Mouse (Mus musculus): ENCODE results near the gene Fars2. TPM values are rescaled to one million over a fixed set of nuclear protein-coding genes. Genes with fewer than 3 reads are reported as not detected.

The Fars2 gene
- polyA plus RNA-seq, 1 experiment from 2014 or later: 26.5 TPM

- no peaks in the 10 kb centered on the region for H3K27me3 ChIP-seq (ENCODE audit: poor library complexity, severe bottlenecking)
- WGBS: 89% methylated on average over 5 of the region's 5 CpGs
- DNase-seq (ENCODE audit: extremely low spot score, low spot score): no peak
- no peak overlapping the region for H3K4me3 ChIP-seq
- no peaks in the 10 kb centered on the region; the same call in 1 of the 2 replicates for H3K9me3 ChIP-seq
- H3K36me3 ChIP-seq (replicated peaks): no peaks in the 10 kb centered on the region
- H3K4me1 ChIP-seq: peaks cover 23% of the 10 kb centered on the region
- no peak overlapping the region for H3K27ac ChIP-seq
Measured at GRCm38 (mm10) chr13:36533071-36533470, 415.9 kb downstream of the Fars2 start.

GRCm38 (mm10) chr13:36533518-36533917, 416.3 kb downstream of the Fars2 start:
- 92% methylated on average over 7 of the region's 7 CpGs for WGBS
- peaks cover 28% of the 10 kb centered on the region for H3K4me1 ChIP-seq
- no peaks in the 10 kb centered on the region; the same call in 1 of the 2 replicates for H3K9me3 ChIP-seq
- DNase-seq (ENCODE audit: extremely low spot score, low spot score): no peak
- no peak overlapping the region for H3K4me3 ChIP-seq
- no peaks in the 10 kb centered on the region for H3K27me3 ChIP-seq (ENCODE audit: poor library complexity, severe bottlenecking)
- no peak overlapping the region for H3K27ac ChIP-seq
- H3K36me3 ChIP-seq (replicated peaks): no peaks in the 10 kb centered on the region

GRCm38 (mm10) chr13:36533966-36534540, 416.8 kb downstream of the Fars2 start:
- peaks cover 29% of the 10 kb centered on the region for H3K4me1 ChIP-seq
- H3K9me3 ChIP-seq: no peaks in the 10 kb centered on the region; the same call in 1 of the 2 replicates
- no peak overlapping the region for H3K4me3 ChIP-seq
- whole genome bisulfite sequencing: 85% methylated on average over 8 of the region's 8 CpGs
- no peaks in the 10 kb centered on the region for H3K27me3 ChIP-seq (ENCODE audit: poor library complexity, severe bottlenecking)
- H3K27ac ChIP-seq: no peak overlapping the region
- no peaks in the 10 kb centered on the region for H3K36me3 ChIP-seq (replicated peaks)
- DNase-seq (ENCODE audit: extremely low spot score, low spot score): no peak

- Histone ChIP-seq H3K9me3 (no peaks in the 10 kb centered on the region; the same call in 1 of the 2 replicates), H3K36me3 (replicated peaks) (no peaks in the 10 kb centered on the region), H3K4me3 (no peak overlapping the region), H3K27ac (no peak overlapping the region), H3K4me1 (peaks cover 40% of the 10 kb centered on the region), H3K27me3 (ENCODE audit: poor library complexity, severe bottlenecking) (no peaks in the 10 kb centered on the region)
- 78% methylated on average over 3 of the region's 3 CpGs for WGBS
- no peak for DNase-seq (ENCODE audit: extremely low spot score, low spot score)
Measured at GRCm38 (mm10) chr13:36537580-36537979, 420.4 kb downstream of the Fars2 start.

GRCm38 (mm10) chr13:36538385-36538784, 421.2 kb downstream of the Fars2 start:
- WGBS: 66% methylated on average over 2 of the region's 2 CpGs
- Histone ChIP-seq H3K36me3 (replicated peaks) (no peaks in the 10 kb centered on the region), H3K4me3 (no peak overlapping the region), H3K27ac (peak overlapping the region; percentile 32), H3K4me1 (peaks cover 40% of the 10 kb centered on the region), H3K9me3 (no peaks in the 10 kb centered on the region), H3K27me3 (ENCODE audit: poor library complexity, severe bottlenecking) (no peaks in the 10 kb centered on the region)
- DNase-seq (ENCODE audit: extremely low spot score, low spot score): no peak

GRCm38 (mm10) chr13:36540231-36540630, 423.0 kb downstream of the Fars2 start:
- H3K27me3 ChIP-seq (ENCODE audit: poor library complexity, severe bottlenecking): no peaks in the 10 kb centered on the region
- H3K9me3 ChIP-seq: no peaks in the 10 kb centered on the region
- peaks cover 34% of the 10 kb centered on the region for H3K4me1 ChIP-seq
- H3K4me3 ChIP-seq: no peak overlapping the region
- no peak for DNase-seq (ENCODE audit: extremely low spot score, low spot score)
- 60% methylated on average over 10 of the region's 10 CpGs for WGBS
- H3K27ac ChIP-seq: peak overlapping the region; percentile 51
- H3K36me3 ChIP-seq (replicated peaks): no peaks in the 10 kb centered on the region

GRCm38 (mm10) chr13:36541287-36541780, 424.1 kb downstream of the Fars2 start:
- no peak overlapping the region for H3K4me3 ChIP-seq
- H3K9me3 ChIP-seq: no peaks in the 10 kb centered on the region; the same call in 1 of the 2 replicates
- H3K27me3 ChIP-seq (ENCODE audit: poor library complexity, severe bottlenecking): no peaks in the 10 kb centered on the region
- H3K27ac ChIP-seq: no peak overlapping the region
- DNase-seq (ENCODE audit: extremely low spot score, low spot score): no peak
- WGBS: 86% methylated on average over 2 of the region's 2 CpGs
- peaks cover 34% of the 10 kb centered on the region for H3K4me1 ChIP-seq
- no peaks in the 10 kb centered on the region for H3K36me3 ChIP-seq (replicated peaks)

GRCm38 (mm10) chr13:36550694-36551093, 433.5 kb downstream of the Fars2 start:
- peaks cover 12% of the 10 kb centered on the region for H3K4me1 ChIP-seq
- no peak for DNase-seq (ENCODE audit: extremely low spot score, low spot score)
- H3K9me3 ChIP-seq: no peaks in the 10 kb centered on the region
- H3K4me3 ChIP-seq: no peak overlapping the region
- H3K27me3 ChIP-seq (ENCODE audit: poor library complexity, severe bottlenecking): no peaks in the 10 kb centered on the region
- H3K27ac ChIP-seq: 0 out of 2 replicates have a peak overlapping the region, but pooled peaks have one; percentile 16
- H3K36me3 ChIP-seq (replicated peaks): no peaks in the 10 kb centered on the region
- 58% methylated on average over 6 of the region's 6 CpGs for WGBS

GRCm38 (mm10) chr13:36552522-36553246, 435.5 kb downstream of the Fars2 start:
- no peak for DNase-seq (ENCODE audit: extremely low spot score, low spot score)
- H3K27ac ChIP-seq: no peak overlapping the region
- H3K27me3 ChIP-seq (ENCODE audit: poor library complexity, severe bottlenecking): no peaks in the 10 kb centered on the region
- peaks cover 12% of the 10 kb centered on the region for H3K4me1 ChIP-seq
- H3K4me3 ChIP-seq: no peak overlapping the region
- H3K36me3 ChIP-seq (replicated peaks): no peaks in the 10 kb centered on the region
- no peaks in the 10 kb centered on the region for H3K9me3 ChIP-seq
- WGBS: 87% methylated on average over 3 of the region's 3 CpGs

- no peaks in the 10 kb centered on the region for H3K9me3 ChIP-seq
- no peak overlapping the region for H3K27ac ChIP-seq
- no peaks in the 10 kb centered on the region for H3K27me3 ChIP-seq (ENCODE audit: poor library complexity, severe bottlenecking)
- DNase-seq (ENCODE audit: extremely low spot score, low spot score): no peak
- no peak overlapping the region for H3K4me3 ChIP-seq
- H3K4me1 ChIP-seq: peaks cover 12% of the 10 kb centered on the region
- no peaks in the 10 kb centered on the region for H3K36me3 ChIP-seq (replicated peaks)
- 85% methylated on average over 5 of the region's 5 CpGs for WGBS
Measured at GRCm38 (mm10) chr13:36553247-36553642, 436.0 kb downstream of the Fars2 start.

- no peak overlapping the region for H3K4me3 ChIP-seq
- H3K27me3 ChIP-seq (ENCODE audit: poor library complexity, severe bottlenecking): no peaks in the 10 kb centered on the region
- no peaks in the 10 kb centered on the region for H3K9me3 ChIP-seq
- H3K36me3 ChIP-seq (replicated peaks): no peaks in the 10 kb centered on the region
- 77% methylated on average over 1 of the region's 1 CpGs for whole genome bisulfite sequencing
- no peak overlapping the region for H3K27ac ChIP-seq
- peaks cover 12% of the 10 kb centered on the region for H3K4me1 ChIP-seq
- no peak for DNase-seq (ENCODE audit: extremely low spot score, low spot score)
Measured at GRCm38 (mm10) chr13:36554743-36555142, 437.5 kb downstream of the Fars2 start.

GRCm38 (mm10) chr13:36562447-36563441, 445.5 kb downstream of the Fars2 start:
- peak overlapping the region; percentile 35; the same call in 1 of the 2 replicates for H3K27ac ChIP-seq
- H3K27me3 ChIP-seq (ENCODE audit: poor library complexity, severe bottlenecking): no peaks in the 10 kb centered on the region
- no peak for DNase-seq (ENCODE audit: extremely low spot score, low spot score)
- no peak overlapping the region for H3K4me3 ChIP-seq
- H3K9me3 ChIP-seq: no peaks in the 10 kb centered on the region
- peaks cover 30% of the 10 kb centered on the region for H3K4me1 ChIP-seq
- H3K36me3 ChIP-seq (replicated peaks): no peaks in the 10 kb centered on the region
- WGBS: 70% methylated on average over 16 of the region's 16 CpGs
